Mouse (Mus musculus): ENCODE results near the gene Rtl8c. TPM values are rescaled to one million over a fixed set of nuclear protein-coding genes. Genes with fewer than 3 reads are reported as not detected.
"Not testable (repeated sequence)": the region's sequence is repeated elsewhere in the genome, so short reads cannot be mapped to it uniquely, and the experiment has no call there.

The Rtl8c gene
- polyA plus RNA-seq, 1 experiment from 2014 or later: 44.6 TPM

DNA sequence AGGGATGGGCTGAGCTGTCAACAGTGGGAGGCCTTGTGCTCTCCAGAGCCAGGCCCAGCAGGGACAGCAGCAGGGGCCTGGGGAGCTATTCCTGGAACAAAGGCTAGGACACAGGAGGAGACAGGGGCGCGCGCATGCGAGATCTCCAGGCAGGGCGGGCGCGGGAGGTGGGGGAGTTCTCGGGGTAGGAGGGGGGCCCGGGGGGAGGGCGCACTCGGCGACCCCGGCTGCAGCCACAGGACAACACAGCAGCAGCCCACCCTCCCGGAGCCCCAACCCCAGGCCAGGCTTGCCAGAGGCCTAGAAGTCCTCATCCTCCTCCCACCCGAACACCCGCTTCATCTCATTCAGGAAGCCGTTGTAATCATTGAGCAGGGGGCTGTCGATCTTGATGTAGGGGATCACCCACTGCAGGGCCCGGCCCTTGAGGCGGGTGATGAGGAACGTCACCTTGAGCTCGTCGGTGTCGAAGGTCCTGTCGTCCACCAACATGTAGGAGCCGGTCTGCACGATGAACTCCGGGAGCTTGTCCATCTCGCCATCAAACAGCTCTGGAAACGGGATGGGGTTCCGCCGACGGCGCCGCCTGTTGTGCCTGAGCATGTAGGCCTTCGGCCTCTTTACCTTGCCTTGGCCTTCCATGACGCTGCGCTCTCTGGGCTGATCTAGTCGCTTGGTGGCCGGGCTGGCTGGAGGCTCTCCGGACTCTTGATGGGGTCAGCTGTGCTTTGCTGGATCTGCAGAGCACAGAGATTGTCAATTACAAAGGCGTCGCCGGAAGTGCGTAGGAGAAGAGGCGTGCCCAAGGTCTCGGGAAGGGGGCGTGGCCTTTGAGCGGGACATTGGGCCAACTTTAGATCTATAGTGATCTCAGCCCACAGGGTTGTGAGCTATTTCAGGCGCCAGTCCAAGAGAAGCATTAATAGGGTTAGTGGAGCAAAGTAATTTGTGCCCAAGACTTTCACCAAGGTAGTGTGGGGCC lies 35.4 kb downstream of the Rtl8c start, which contains the start of gene Rtl8a:
Rtl8a (minus strand) TSS at position 703 of the 982 bp plus-strand sequence.
- Histone ChIP-seq H3K4me2 (peak within 1 kb of the TSS; percentile 50), H3K4me3 (peak within 1 kb of the TSS; percentile 39)
- H3K27me3 ChIP-seq, H3K4me1 ChIP-seq, H3K27ac ChIP-seq, H3K9ac ChIP-seq, H3K9me3 ChIP-seq, H3K36me3 ChIP-seq: not testable (repeated sequence)
- WGBS: 30% methylated on average over 11 of the region's 50 CpGs
- peak; percentile 80; the same call in 1 of the 2 replicates for ATAC-seq (ENCODE audit: insufficient number of reproducible peaks, insufficient read depth, low FRiP score, low TSS enrichment, low read depth)

- H3K36me3 ChIP-seq: no peaks in the 10 kb centered on the region
- H3K27me3 ChIP-seq: no peaks in the 10 kb centered on the region
- no peak for ATAC-seq (ENCODE audit: insufficient number of reproducible peaks, insufficient read depth, low FRiP score, low TSS enrichment, low read depth)
- H3K9ac ChIP-seq: no peak overlapping the region
- no peaks in the 10 kb centered on the region for H3K9me3 ChIP-seq
- H3K4me3 ChIP-seq: no peak overlapping the region
- H3K4me1 ChIP-seq: no peaks in the 10 kb centered on the region
- no peak overlapping the region for H3K27ac ChIP-seq
- H3K4me2 ChIP-seq: no peak overlapping the region
- WGBS: 74% methylated on average over 6 of the region's 6 CpGs
These were observed 38.1 kb downstream of the Rtl8c start for GRCm38 (mm10) chrX:53645885-53646284.

- not testable (repeated sequence) for H3K9ac ChIP-seq; H3K27ac ChIP-seq; ATAC-seq (ENCODE audit: insufficient number of reproducible peaks, insufficient read depth, low FRiP score, low TSS enrichment, low read depth); H3K9me3 ChIP-seq; H3K4me3 ChIP-seq; H3K36me3 ChIP-seq; H3K4me2 ChIP-seq; H3K27me3 ChIP-seq; H3K4me1 ChIP-seq
- 64% methylated on average over 4 of the region's 4 CpGs for WGBS
These were observed 45.1 kb downstream of the Rtl8c start for GRCm38 (mm10) chrX:53652917-53653316.

Other genes starting within 250 kb of the Rtl8c start
- 37.7 and 38.4 TPM in 2 replicates for gene Mospd1, start 237.5 kb upstream of the Rtl8c start, polyA plus RNA-seq (2015; fragmentation: Nextera tagmentation; extraction: Ambion mirVana)
- gene Etd, start 173.1 kb upstream of the Rtl8c start, polyA plus RNA-seq (2015; fragmentation: Nextera tagmentation; extraction: Ambion mirVana): not detected in 2 replicates
- not detected in 2 replicates for gene Gm14597, start 947 bp downstream of the Rtl8c start, polyA plus RNA-seq (2015; fragmentation: Nextera tagmentation; extraction: Ambion mirVana)
- gene Rtl8a, start 35.6 kb downstream of the Rtl8c start, polyA plus RNA-seq (2015; fragmentation: Nextera tagmentation; extraction: Ambion mirVana): 67.9 and 68.0 TPM in 2 replicates
- 59.5 and 62.3 TPM in 2 replicates for gene Rtl8b, start 62.4 kb downstream of the Rtl8c start, polyA plus RNA-seq (2015; fragmentation: Nextera tagmentation; extraction: Ambion mirVana)
- gene 4930502E18Rik, start 116.8 kb downstream of the Rtl8c start, polyA plus RNA-seq (2015; fragmentation: Nextera tagmentation; extraction: Ambion mirVana): 0.43 and 0.62 TPM in 2 replicates
- gene 1700013H16Rik, start 149.8 kb downstream of the Rtl8c start, polyA plus RNA-seq (2015; fragmentation: Nextera tagmentation; extraction: Ambion mirVana): not detected in 2 replicates
- gene Zfp36l3, start 168.4 kb downstream of the Rtl8c start, polyA plus RNA-seq (2015; fragmentation: Nextera tagmentation; extraction: Ambion mirVana): not detected in 2 replicates
- gene Xlr, start 189.7 kb downstream of the Rtl8c start, polyA plus RNA-seq (2015; fragmentation: Nextera tagmentation; extraction: Ambion mirVana): 1.2 and 1.7 TPM in 2 replicates

All from embryonic facial prominence, embryonic 13.5 days (tissue).